Mouse (Mus musculus) heart, adult 11 months (tissue): ENCODE data around the gene Srgap2.

Experiments used
- DNase-seq: peaks from one replicate; pipeline ENCODE4 v3.0.0; 2022

Srgap2 gene

DNA sequence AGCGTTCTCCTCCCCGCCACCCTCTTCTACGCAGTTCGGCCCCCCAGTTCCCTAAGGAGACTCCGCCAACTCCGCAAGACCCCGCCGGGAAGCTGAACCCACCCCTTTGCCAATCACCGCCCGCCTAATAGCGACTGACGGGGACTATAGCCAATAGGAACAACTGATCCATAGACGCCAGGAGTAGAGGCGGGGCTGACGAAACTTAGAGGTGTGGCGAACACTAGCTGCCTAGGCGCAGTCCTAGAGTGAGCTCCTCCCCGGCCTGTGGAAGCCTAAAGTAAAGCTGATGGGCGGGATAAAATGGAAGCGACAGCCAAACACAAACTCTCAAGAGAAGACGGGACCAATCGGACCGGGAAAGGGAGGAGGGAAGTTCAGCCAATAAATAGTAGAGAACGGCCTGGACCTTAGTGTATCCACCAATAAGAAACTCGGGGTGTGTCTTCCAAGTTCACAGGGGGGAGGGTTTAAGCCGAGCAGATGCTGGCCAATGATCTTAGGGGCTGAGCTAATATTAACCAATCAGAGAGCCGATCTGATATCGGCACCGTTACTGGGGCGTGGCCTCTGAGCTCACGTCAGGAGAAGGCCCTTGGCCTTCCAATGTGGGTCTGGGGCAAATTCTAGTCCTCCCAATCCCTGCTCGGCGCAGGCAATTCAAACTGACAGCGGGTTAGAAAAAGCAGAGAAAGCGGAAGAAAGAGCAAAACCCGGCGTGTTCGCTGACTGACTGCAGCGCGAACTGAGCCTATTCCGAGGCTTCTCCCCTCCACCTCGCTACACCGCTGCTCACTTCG is at the start of gene Srgap2, which contains the start of gene Fam72a:
Gene Srgap2 (minus strand): TSS at position 72 of the 800 bp plus-strand sequence.
Gene Fam72a (plus strand): TSS at position 623 of the 800 bp plus-strand sequence.
- DNase-seq: peak; percentile 100

DNA sequence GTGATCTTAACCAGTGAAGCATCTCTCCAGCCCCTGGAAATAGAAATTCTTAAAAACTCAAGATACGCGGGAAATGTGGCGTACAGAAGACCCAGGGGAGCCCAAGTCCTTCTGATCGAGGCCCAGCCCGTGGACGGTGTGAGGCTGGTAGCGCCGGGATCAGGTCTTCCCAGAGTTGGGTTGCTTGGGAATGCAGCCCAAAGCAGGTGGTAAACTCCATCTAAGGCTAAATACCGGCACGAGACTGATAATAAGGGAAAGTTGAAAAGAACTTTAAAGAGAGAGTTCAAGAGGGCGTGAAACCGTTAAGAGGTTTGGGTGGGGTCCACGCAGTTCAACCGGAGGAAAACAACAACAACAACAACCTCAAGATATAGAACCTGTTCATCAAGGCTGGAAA is 46.6 kb upstream of the Srgap2 start:
- DNase-seq: no peak

DNA sequence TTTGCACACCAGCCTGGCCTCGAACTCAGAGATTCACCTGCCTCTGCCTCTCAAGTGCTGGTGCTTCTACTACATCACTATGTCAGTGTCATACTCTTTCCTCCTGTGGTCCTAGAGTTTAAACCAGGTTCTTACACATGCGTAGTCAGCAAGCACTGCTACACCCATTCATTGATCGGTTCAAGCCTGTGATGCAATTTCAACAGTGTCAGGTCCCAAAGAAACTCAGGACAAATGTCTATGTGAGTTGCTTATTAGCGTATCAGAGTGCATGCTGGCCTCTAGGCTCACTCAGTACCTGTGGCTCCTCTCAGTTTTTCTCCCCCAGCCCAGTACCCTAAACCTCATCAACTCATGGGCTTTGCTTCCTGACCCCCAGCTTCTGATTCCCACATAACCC is 43.2 kb upstream of the Srgap2 start:
- no peak for DNase-seq

- DNase-seq: no peak
Measured at GRCm38 (mm10) chr1:131569721-131570120, 42.6 kb upstream of the Srgap2 start.

DNA sequence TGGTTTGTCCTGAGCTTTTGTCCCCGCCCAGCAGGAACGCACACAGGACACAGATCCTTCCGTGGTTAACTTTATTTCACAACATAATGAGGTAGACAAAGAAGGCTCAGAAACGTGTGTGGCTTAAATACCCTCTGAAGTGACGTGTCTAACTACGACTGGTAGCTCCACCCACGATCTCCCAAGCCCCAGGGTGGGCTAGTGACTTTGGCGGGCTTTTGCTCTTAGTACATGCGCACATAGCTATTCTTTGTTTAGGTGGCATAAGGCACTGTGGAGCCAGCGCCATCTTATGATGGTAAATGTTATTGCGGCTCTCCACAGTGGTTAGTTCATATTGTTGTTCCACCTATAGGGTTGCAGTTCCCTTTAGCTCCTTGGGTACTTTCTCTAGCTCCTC is 38.9 kb upstream of the Srgap2 start:
- DNase-seq: peak; percentile 90

GRCm38 (mm10) chr1:131562081-131562480 is 34.9 kb upstream of the Srgap2 start:
- DNase-seq: peak; percentile 56

GRCm38 (mm10) chr1:131560500-131560899 is 33.3 kb upstream of the Srgap2 start:
- DNase-seq: peak; percentile 84

GRCm38 (mm10) chr1:131555042-131555812 is 28.1 kb upstream of the Srgap2 start:
- peak; percentile 97 for DNase-seq

GRCm38 (mm10) chr1:131553428-131553827 is 26.3 kb upstream of the Srgap2 start:
- DNase-seq: peak; percentile 60

GRCm38 (mm10) chr1:131551956-131552355 is 24.8 kb upstream of the Srgap2 start:
- DNase-seq: peak; percentile 50

DNA sequence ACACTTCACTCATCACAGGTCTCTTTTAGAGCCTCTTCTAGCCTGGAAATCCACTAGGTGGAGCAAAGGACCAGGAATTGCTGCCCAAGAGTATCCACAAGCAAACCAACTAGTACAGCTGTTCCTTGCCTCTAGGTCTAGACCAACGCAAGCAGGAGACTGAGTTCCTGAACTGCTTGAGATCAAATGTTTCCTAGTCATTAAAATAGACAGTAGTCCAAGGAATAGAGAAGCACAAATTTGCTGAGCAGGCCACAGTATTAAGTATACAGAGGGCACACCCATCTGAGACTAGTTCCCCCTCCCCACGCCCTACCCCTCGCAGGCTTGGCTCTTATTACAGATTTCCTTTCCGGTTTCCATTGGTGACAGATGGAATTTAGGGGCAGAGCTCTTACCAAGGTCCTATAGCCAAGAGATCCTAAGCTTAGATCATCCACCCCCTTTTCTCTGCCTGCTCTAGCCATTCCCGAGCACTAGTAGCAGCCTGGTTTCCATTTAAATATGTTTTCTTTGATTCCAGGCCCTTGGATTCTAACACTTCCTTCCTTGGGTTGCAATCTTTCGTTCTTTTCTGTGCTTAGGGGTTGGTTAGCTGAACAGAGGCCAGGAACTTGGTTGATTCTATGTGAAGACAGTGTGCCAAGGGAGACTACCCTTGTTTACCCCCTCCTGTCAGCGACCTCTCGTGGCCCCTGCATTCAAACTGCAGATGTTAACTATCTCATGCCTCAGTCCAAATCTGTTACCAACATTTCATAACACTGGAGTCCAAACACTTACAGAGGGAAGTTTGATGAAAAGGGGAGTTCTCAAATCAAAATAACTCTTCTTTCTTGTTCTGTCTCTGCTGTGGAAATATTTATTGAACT is 21.6 kb upstream of the Srgap2 start:
- peak; percentile 97 for DNase-seq

GRCm38 (mm10) chr1:131546798-131547690 is 19.9 kb upstream of the Srgap2 start:
- peak; percentile 96 for DNase-seq

DNA sequence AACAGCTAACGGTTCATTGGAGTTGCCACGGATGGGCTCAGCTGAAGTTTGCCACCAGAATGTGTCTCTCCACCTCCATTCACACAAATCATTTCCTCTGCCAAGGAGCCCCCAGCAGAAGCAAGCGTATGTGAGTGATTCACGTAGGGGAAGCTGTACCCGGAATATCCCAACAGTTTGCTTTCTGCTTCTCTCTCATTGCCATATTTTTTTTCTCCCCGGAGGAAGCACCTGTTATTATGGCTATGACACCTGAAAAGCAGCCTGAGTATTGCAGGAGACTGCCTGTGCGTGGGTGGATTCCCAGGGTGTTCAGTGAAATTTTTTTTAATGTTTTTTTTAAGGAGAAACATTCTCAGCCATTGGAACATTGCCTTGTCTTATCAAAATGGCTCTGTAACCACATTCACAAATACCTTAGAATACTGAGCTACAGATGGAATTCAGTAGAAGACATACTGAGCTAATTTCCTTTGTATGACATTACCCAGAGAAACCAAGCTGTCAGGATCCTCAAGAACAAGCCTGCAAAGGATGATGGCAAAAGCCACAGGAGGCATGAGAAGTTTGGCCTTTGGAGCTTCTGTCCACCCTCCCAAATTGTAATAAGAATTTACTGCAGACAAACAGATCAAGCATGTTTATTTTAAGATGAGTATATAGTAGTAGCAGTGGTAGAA is 16.9 kb upstream of the Srgap2 start:
- peak; percentile 76 for DNase-seq

DNA sequence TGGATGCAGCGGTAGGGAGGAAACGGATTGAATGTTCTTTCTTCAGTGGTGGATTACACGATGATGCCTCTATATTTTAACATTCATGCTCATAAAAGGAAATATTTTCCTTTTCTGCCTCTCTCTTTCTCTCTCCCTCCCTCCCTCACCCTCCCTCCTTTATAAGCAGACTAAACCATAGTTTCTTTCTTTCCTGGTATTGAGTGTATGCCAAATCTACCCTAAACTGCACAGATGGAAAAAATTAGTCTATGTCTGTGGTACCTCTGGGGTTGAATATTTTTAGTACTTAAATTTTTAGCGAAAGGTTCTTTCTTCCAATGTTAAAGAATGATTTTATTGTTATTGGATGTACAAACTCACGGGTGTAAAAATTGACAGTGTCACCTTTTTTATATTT is 14.8 kb upstream of the Srgap2 start:
- DNase-seq: no peak

GRCm38 (mm10) chr1:131541431-131541830 is 14.3 kb upstream of the Srgap2 start:
- DNase-seq: peak; percentile 88

DNA sequence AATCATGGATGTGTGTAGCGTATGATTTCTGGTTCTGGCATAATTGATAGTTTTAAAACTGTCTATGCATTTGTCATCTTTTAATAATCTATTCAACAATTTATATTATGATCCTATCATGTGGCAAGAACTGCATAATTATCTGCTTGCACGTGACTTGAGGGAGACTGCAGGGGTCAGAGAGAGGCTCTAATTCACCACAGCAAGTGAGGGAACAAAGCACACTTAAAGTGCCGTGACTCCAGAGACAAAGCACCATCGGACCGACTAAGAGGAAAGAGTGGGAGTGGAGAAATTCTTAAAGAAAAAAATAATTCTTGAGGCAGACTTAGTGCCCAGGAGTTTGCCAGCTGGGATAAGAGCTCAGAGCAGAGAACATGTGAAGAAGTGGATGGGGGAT is 13.6 kb upstream of the Srgap2 start:
- peak; percentile 21 for DNase-seq

- DNase-seq: peak; percentile 81
Measured at GRCm38 (mm10) chr1:131539771-131540170, 12.6 kb upstream of the Srgap2 start.

DNA sequence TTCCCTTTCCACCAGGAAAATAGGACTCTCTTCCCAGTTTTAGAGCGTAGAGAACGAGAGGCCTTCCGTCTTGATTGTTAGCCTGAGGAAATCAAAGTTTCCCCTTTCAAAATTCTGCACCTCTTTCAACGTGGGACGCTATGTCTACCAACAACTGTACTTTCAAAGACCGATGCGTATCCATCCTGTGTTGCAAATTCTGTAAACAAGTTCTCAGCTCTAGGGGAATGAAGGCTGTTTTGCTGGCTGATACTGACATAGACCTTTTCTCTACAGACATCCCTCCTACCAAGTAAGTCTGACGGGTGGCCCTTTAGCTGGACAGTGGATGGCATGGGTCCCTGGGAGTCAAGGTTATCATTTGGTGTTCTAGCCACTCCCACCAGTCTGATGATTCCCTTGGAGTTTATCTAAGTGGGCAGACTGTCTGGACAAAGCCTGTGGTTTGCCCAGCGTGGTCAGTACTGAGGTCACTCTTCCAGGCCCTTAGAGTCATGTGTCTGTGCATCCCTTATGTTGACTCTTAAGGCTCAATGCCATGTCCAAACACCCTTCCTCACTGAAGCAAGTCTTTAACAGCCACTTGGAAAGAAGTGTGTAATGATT is 1.5 kb upstream of the Srgap2 start:
- DNase-seq: peak; percentile 93

DNA sequence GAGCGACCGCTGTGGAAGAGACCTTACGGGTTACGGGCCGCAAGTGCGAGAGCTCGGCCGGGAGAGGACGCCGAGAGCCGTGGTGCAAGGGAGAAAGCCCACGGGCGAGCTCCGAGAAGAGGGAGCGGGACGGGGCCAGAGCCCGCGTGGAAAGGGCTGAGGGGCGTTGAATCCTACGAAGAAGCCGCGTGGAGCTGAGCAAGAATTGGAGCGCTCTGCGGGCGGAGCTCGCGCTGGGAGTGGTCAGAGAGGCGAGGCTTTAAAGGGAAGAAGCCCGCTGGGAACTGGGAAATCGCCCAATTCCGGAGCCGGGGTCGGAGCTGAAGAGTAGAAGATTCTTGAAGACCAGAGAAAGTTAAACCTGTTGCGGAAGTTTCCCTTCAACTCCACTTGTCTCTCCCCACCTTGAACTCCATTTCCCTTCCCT is 942 bp upstream of the Srgap2 start:
- DNase-seq: peak; percentile 97

GRCm38 (mm10) chr1:131526371-131527270 is 531 bp downstream of the Srgap2 start:
- DNase-seq: peak; percentile 98
